Mouse (Mus musculus) naive thymus-derived CD4-positive, alpha-beta T cell, adult 5 months (primary cell): Measurements from ENCODE around the gene Ctsl. TPM values are rescaled to one million over a fixed set of nuclear protein-coding genes. Genes with fewer than 3 reads are reported as not detected.

ENCODE experiments used
- polyA plus RNA-seq: library from polyadenylated mRNA; unstranded; fragments of 100-300 nt; shearing (Covaris generic); gene quantifications from one replicate; pipeline ENCODE4 v1.2.1, GENCODE M21; 2017

Ctsl gene
- polyA plus RNA-seq = 33.2 TPM

DNA sequence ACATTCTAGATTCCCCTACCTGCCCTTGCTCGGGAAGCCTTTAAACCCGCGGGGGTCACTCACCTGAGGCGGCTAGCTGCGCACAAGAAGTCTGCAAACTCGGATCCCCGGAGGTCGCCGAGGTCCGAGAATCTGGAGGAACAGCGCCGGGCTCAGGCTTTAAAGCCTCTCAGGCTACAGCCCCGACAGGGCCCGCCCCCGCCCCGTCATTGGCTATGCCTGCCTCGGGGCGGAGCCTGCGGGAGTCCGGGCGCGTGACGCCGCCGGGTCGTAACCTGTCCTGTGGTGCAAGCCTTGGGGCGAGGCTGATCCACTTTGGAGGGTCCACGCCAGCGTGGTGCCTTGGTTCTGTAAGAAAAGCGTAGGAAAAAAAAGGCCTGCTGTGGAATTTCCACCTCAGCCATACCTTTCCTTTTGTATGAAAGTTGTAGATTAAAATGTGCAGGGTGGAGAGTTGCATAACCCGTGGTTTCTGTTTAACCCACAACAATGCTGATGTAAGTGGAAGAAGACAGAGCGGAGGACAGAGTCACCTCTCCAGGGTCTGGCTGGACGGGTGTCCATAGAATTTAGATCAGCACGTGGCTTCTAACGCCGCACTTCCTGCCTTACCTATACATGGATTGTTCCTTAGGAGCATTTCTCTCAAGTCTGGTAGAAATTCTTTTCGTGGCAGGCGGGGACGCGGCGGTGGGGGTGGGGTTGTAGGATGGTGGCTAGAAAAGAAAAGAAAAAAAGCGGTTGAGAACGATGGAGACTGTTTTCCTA lies at the start of gene Ctsl:
Ctsl (minus strand) TSS at position 718 of the 768 bp plus-strand sequence.

GRCm38 (mm10) chr13:64312024-64312915 lies 58.4 kb downstream of the Ctsl start, which contains the start of gene Aaed1:
Aaed1 (minus strand) TSS chr13:64312710.

Other genes starting within 250 kb of the Ctsl start
- gene Slc35d2, start 241.5 kb downstream of the Ctsl start, polyA plus RNA-seq = 19.5 TPM
- 7.3 TPM for gene Zfp367, start 217.7 kb downstream of the Ctsl start, polyA plus RNA-seq
- 19.9 TPM for gene Habp4, start 209.1 kb downstream of the Ctsl start, polyA plus RNA-seq
- 7.1 TPM for gene Cdc14b, start 95.6 kb downstream of the Ctsl start, polyA plus RNA-seq
- 64.1 TPM for gene Aaed1, start 58.2 kb downstream of the Ctsl start, polyA plus RNA-seq
- 3.7 TPM for gene Cdk20, start 61.4 kb upstream of the Ctsl start, polyA plus RNA-seq
- not detected for gene Fam240b, start 126.9 kb upstream of the Ctsl start, polyA plus RNA-seq